Mouse (Mus musculus): ENCODE results near the gene Cldn34c2. TPM values are rescaled to one million over a fixed set of nuclear protein-coding genes. Genes with fewer than 3 reads are reported as not detected.
"Not testable (repeated sequence)": the region's sequence is repeated elsewhere in the genome, so short reads cannot be mapped to it uniquely, and the experiment has no call there.

Cldn34c2 gene
- total RNA-seq (2022): under 1 TPM in 1 of 4 experiments, not detected in 3; 0.48 TPM

DNA sequence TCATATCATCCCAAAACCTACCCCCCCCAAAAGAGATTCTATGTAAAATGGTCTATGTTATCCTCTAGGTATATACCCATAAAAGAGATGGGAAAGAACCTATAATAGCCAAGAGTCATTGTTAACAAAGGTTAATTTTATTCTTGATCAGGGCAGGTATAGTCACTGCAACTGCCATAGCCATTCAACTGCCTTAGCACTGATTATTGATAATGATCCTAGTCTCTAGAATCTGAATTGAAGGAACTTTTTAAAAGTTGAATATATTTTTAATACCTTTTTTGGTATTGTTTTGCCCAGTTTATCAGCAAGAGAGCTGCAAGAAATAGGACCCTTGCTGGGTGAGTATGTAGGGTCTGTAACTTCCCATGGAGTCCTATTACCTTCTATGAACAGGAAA is at the start of gene Cldn34c2:
Cldn34c2 (plus strand) TSS at position 301 of the 400 bp plus-strand sequence.
- not testable (repeated sequence) for DNase-seq (ENCODE audit: low spot score in 2 of 2)

DNA sequence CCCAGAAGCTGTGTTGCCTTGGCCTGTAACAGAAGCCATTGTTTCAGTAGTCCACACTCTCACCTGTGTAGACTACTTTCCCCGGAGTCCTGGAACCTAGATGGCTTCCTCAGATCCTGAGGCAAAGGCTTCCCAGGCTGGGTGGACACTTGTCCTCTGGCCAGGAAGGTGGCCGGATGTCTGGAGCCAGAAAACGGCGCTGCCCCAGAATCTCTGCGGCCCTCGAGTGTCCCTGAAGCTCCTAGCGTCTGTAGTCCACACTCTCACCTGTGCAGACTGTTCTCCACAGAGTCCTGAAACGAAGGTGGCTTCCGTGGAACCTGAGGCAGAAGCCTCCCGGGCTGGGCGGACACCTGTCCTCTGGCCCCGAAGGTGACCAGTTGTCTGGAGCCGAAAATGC is 30.1 kb upstream of the Cldn34c2 start:
- DNase-seq (ENCODE audit: low spot score in 2 of 2): not testable (repeated sequence)

DNA sequence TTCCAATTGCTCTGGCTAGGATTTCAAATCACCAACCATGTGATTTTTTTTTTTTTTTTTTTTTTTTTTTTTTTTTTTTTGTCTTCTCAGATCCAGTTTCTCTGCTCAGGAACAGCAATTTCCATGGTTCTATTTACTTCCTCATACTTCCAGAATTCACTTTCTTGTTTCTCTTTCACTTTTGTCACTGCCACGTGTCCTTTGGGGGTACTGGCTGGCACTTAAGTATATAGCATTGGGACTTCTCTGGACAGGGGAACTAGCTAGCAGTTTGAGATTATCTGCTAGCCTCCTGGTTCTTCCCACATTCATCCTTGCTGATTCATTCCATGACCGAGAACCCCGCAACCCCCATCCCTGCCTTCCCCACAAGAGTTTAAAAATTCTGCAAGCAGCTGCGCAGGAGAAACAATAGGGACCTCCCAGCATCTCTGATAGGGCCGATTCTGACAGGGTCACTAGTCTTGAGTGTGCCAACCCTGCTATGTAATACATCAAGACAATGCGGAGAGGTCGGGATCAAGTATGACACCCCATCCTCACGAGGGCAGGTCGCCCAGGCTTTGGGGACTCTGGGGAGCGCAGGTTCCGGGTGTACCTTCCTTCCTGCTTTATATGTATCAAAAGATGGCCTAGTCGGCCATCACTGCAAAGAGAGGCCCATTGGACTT is 30.8 kb downstream of the Cldn34c2 start:
- not testable (repeated sequence) for DNase-seq (ENCODE audit: low spot score in 2 of 2)

Other genes with a start within 250 kb of the Cldn34c2 start
- not detected for gene Gm17467, start 123.1 kb downstream of the Cldn34c2 start, total RNA-seq (2022)
- not detected for gene Cldn34c3, start 212.0 kb downstream of the Cldn34c2 start, total RNA-seq (2022)